Mouse (Mus musculus) small intestine, adult 2 months (tissue): ENCODE data around the gene Snrpb2.

Source experiments
- CTCF ChIP-seq: fragments of 200-500 bp; IDR thresholded peaks from 2 replicates; pipeline ENCODE4 v1.5.1; 2012; ENCODE audit warnings: low read depth, mild to moderate bottlenecking, control low read depth, inconsistent platforms, low read length, moderate library complexity, mixed read lengths; ENCODE audit not compliant: insufficient replicate concordance, insufficient read length; ENCODE audit errors: extremely low read depth
- POLR2A ChIP-seq: fragments of 200-500 bp; IDR thresholded peaks from 2 replicates; pipeline ENCODE4 v1.6.1; 2012; ENCODE audit warnings: low read depth, mild to moderate bottlenecking, control low read depth, inconsistent platforms, low read length, moderate library complexity

DNA sequence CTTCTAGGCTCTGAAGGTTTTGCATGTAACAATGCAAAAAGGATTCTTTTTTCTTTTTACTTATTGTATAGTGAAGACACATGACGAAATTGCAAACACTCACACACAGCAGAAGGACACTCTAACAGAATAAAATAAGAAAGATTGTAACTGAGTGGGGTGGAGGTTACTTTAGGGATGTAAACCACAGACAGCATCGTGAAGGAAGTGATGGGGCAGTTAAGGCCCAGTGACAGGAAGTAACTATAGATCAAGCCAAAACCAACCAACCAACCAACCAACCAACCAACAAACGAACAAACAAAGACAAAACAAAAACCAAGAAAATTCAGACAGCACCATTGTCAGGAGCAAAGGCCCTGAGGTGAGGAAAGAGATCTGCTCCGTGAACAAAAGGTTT is 38.6 kb upstream of the Snrpb2 start:
- no peak for TF ChIP-seq CTCF
- TF ChIP-seq POLR2A, result no peak
